Mouse (Mus musculus) myocyte (in vitro differentiated cells): ENCODE measurements around the gene Ece2.

Source experiments
- CEBPB ChIP-seq: IDR thresholded peaks from 2 replicates; pipeline ENCODE4 v1.6.1; 2011; ENCODE audit warnings: mild to moderate bottlenecking, moderate library complexity; ENCODE audit not compliant: poor library complexity, insufficient read depth, severe bottlenecking
- E2F4 ChIP-seq: IDR thresholded peaks from one replicate; pipeline ENCODE4 v1.6.1; 2011; ENCODE audit warnings: mild to moderate bottlenecking, control low read depth, moderate library complexity; ENCODE audit not compliant: insufficient read depth
- MYOG ChIP-seq, 3 experiments: IDR thresholded peaks; one replicate each; pipeline ENCODE4 v1.6.1; 2011; ENCODE audit warnings: control low read depth in 2 of 3, low read depth in 2 of 3, mild to moderate bottlenecking in 2 of 3; ENCODE audit not compliant: insufficient read length in 2 of 3, control insufficient read depth in 1 of 3, insufficient read depth in 1 of 3
- POLR2A ChIP-seq: IDR thresholded peaks from one replicate; pipeline ENCODE4 v1.6.1; 2011; ENCODE audit warnings: low read depth, mild to moderate bottlenecking, control low read depth, moderate library complexity; ENCODE audit not compliant: insufficient read length
- POLR2AphosphoS2 ChIP-seq: IDR thresholded peaks from one replicate; pipeline ENCODE4 v1.6.1; 2011; ENCODE audit warnings: low read depth, control low read depth; ENCODE audit not compliant: insufficient read length
- REST ChIP-seq: IDR thresholded peaks from one replicate; pipeline ENCODE4 v1.6.1; 2011; ENCODE audit warnings: mild to moderate bottlenecking, control low read depth, moderate library complexity; ENCODE audit not compliant: insufficient read depth, insufficient read length
- TCF3 ChIP-seq: IDR thresholded peaks from one replicate; pipeline ENCODE4 v1.6.1; 2011; ENCODE audit warnings: low read depth, control low read depth; ENCODE audit not compliant: insufficient read length
- USF1 ChIP-seq: IDR thresholded peaks from one replicate; pipeline ENCODE4 v1.6.1; 2011; ENCODE audit warnings: low read depth, mild to moderate bottlenecking, control low read depth, moderate library complexity

DNA sequence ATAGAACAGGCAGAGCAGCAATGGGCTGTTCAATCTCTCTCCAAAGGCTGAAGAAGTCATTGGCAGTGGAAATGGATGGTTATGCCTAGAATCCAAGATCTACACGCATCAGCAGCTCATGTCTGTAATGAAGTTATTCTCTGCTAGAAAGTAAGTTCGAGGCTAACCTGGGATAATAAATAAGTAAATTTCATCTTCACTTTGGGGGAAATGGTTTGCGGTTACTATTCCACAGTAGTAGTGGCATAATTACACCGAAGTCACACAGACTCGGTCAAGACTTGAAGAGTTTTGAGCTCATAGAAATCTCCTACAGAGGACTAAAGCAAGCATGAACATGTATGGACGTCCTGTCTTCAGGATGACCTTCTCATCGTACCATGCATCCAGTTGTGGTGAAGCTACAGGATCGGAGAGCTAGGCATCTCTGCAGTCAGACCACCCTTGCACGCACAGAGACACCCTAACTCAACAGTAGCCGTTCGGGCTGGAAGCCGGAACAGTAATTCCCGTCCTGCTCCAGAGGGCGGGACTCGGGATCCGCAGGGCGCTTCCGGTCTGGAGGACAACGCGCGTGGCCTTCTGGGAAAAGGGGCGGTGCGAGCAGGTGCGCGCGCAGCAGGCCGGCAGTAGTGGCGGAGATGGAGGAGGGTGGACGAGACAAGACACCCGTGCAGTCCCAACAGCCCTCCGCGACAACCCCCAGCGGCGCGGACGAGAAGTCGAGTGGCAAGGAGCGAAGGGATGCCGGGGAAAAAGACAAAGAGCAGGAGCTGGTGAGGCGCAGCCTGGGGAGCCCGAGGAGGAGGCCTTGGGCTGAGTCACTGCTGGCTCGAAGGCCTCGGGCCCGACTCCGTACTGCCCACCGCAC lies 21.7 kb downstream of the Ece2 start, which contains the start of gene Psmd2:
- no peak for TF ChIP-seq USF1
- TF ChIP-seq CEBPB: no peak
- peak in 2 of 3 experiments; percentile 24 to 66 for TF ChIP-seq MYOG (IDR thresholded peaks at IDR 0.05; ENCODE audit: control insufficient read depth in 1 of 3, insufficient read depth in 1 of 3, insufficient read length in 2 of 3, low read depth in 2 of 3)
- no peak for TF ChIP-seq E2F4
- peak; percentile 93 for TF ChIP-seq POLR2AphosphoS2
- peak; percentile 28 for TF ChIP-seq REST
- peak; percentile 98 for TF ChIP-seq POLR2A
- no peak for TF ChIP-seq TCF3
